Mouse (Mus musculus) cortical plate, adult 2 months (tissue): Measurements from ENCODE around the gene Pip4p1. TPM values are rescaled to one million over a fixed set of nuclear protein-coding genes. Genes with fewer than 3 reads are reported as not detected.
"Not testable (repeated sequence)": the region's sequence is repeated elsewhere in the genome, so short reads cannot be mapped to it uniquely, and the experiment has no call there.

Experiments used
- H3K27ac ChIP-seq: fragments of 200-500 bp; 2 replicates; pipeline ENCODE4 v1.5.1; 2012; ENCODE audit warnings: low read length, control low read depth, inconsistent platforms; ENCODE audit not compliant: insufficient read depth
- H3K4me1 ChIP-seq: fragments of 200-500 bp; 2 replicates; pipeline ENCODE4 v1.6.1; 2011; ENCODE audit warnings: low read length; ENCODE audit not compliant: control insufficient read depth, insufficient read depth
- H3K4me3 ChIP-seq: fragments of 200-500 bp; 2 replicates; pipeline ENCODE4 v1.5.1; 2011; ENCODE audit warnings: mild to moderate bottlenecking, low read length, control low read depth; ENCODE audit not compliant: insufficient read depth
- CTCF ChIP-seq: fragments of 200-500 bp; IDR thresholded peaks from 2 replicates; pipeline ENCODE4 v1.5.1; 2011; ENCODE audit warnings: mild to moderate bottlenecking, control low read depth, low read length; ENCODE audit not compliant: insufficient read depth; ENCODE audit errors: extremely low read depth
- POLR2A ChIP-seq: fragments of 200-500 bp; IDR thresholded peaks from 2 replicates; pipeline ENCODE4 v1.6.1; 2011; ENCODE audit warnings: mild to moderate bottlenecking, low read length, control low read depth; ENCODE audit not compliant: insufficient read depth; ENCODE audit errors: extremely low read depth
- polyA plus RNA-seq: library from polyadenylated mRNA; depleted of rRNA; stranded (reverse); fragments of >200 nt; gene quantifications from 2 replicates; pipeline ENCODE4 v1.2.3, GENCODE M21; 2012

Gene Pip4p1
- polyA plus RNA-seq, 1 experiment: 177 TPM

- H3K4me3 ChIP-seq: peak within 1 kb of the TSS; percentile 57
- H3K4me1 ChIP-seq: no peaks in the 10 kb centered on the region
- TF ChIP-seq POLR2A: peak; percentile 86
- TF ChIP-seq CTCF: no peak
- peak within 1 kb of the TSS; percentile 74 for H3K27ac ChIP-seq
These were observed 6.2 kb downstream of the Pip4p1 start, which contains the start of the genes Osgep and Apex1 for GRCm38 (mm10) chr14:50924281-50925064. TSS of gene Osgep (minus strand) at chr14:50924893. TSS of gene Apex1 (plus strand) at chr14:50924968.

- H3K4me1 ChIP-seq, H3K27ac ChIP-seq: not testable (repeated sequence)
- peak overlapping the region; percentile 57; the same call in 1 of the 2 replicates for H3K4me3 ChIP-seq
These were observed 7.2 kb downstream of the Pip4p1 start for GRCm38 (mm10) chr14:50923437-50923836.

GRCm38 (mm10) chr14:50911356-50911755 is 19.3 kb downstream of the Pip4p1 start:
- TF ChIP-seq POLR2A (no peak), CTCF (no peak)
- Histone ChIP-seq H3K4me1 (no peaks in the 10 kb centered on the region), H3K4me3 (no peak overlapping the region), H3K27ac (no peak overlapping the region)

- no peak overlapping the region for H3K4me3 ChIP-seq
- no peaks in the 10 kb centered on the region for H3K4me1 ChIP-seq
- no peak overlapping the region for H3K27ac ChIP-seq
- TF ChIP-seq CTCF (no peak), POLR2A (no peak)
These were observed 22.5 kb downstream of the Pip4p1 start for GRCm38 (mm10) chr14:50908126-50908525.

GRCm38 (mm10) chr14:50905327-50905726 is 25.3 kb downstream of the Pip4p1 start:
- H3K4me1 ChIP-seq, H3K27ac ChIP-seq, H3K4me3 ChIP-seq: not testable (repeated sequence)

GRCm38 (mm10) chr14:50904828-50905129 is 25.9 kb downstream of the Pip4p1 start:
- TF ChIP-seq POLR2A (no peak), CTCF (no peak)
- Histone ChIP-seq H3K27ac (no peak overlapping the region), H3K4me3 (no peak overlapping the region), H3K4me1 (no peaks in the 10 kb centered on the region)

- Histone ChIP-seq H3K4me1 (no peaks in the 10 kb centered on the region), H3K4me3 (peak overlapping the region; percentile 30), H3K27ac (no peak overlapping the region)
- 0 out of 2 replicates have a peak, but pooled peaks have one; percentile 28 for TF ChIP-seq POLR2A
- TF ChIP-seq CTCF: peak; percentile 43
These were observed 26.5 kb downstream of the Pip4p1 start for GRCm38 (mm10) chr14:50903973-50904827.

GRCm38 (mm10) chr14:50897992-50898391 is 32.7 kb downstream of the Pip4p1 start:
- H3K4me3 ChIP-seq, H3K27ac ChIP-seq, H3K4me1 ChIP-seq: not testable (repeated sequence)

- Histone ChIP-seq H3K27ac (0 out of 2 replicates have a peak within 1 kb of the TSS, but pooled peaks have one; percentile 21), H3K4me3 (peak within 1 kb of the TSS; percentile 42), H3K4me1 (no peaks in the 10 kb centered on the region)
- TF ChIP-seq CTCF: no peak
- no peak for TF ChIP-seq POLR2A
These were observed 33.3 kb downstream of the Pip4p1 start, which contains the start of gene Klhl33 for GRCm38 (mm10) chr14:50897374-50897765. TSS of gene Klhl33 (minus strand) at chr14:50897507.
